10 mouse cellular contexts compared by ENCODE assay signal in the genomic region with DNA sequence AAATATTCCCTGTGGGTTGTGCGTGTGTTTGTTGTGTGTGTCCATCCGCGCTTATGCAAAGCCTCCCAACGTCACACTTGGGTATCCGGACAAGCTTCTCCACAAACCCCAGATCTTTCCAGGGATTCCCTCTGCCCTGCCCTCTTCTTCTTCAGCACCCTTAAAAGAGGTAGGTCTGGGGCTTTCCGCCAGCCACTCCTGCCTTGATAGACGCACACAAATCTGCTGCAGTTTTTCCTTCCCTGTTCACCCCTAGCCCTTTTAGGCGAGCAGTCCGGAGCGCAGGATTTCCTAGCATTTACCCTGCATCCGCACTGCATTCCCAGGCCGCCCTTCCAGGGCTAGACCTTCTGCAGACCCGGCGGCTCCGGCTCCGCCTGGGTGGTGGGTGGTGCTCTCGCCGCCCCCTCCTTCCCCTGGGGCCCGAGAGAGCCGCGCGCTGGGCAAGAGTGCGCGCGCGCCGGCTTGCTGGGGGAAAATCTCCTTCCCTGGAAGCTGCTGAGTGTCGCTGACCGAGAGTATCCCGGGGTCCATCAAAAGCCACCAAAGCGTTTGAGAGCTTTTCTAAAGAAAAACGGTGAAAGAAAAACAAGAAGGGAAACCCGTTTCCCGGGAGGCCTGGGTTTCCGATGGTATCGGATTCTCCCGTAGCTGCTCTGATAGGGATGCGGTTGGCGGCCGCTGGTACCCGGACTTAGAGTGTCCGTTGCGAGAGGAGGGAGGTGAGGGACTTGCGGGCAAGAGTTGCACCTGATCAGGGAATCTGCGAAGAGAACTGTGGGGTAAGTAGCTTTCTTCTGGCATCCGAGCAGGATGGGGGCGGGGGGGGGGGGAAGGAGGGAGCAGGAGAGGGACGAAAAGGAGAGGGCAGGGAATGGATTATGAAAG. TPM values are rescaled to one million over a fixed set of nuclear protein-coding genes. Genes with fewer than 3 reads are reported as not detected.
DNase-seq lines count a peak whose midpoint lies in the region; ATAC-seq and TF ChIP-seq lines count a peak whose summit lies in the region.
"Had no signal": no experiment of that assay in that cellular context is flagged by ENCODE, and none has a peak within 500 bp of the region (broad histone marks: within the 10 kb centered on the region; RNA-seq: fewer than 3 reads in every experiment).

A gene (plus strand): TSS at position 88 of the 888 bp plus-strand sequence.

- peak within 1 kb of the TSS; percentile 98 for H3K4me2 ChIP-seq in hindbrain, embryonic 11.5 days (replicated peaks; ENCODE audit: low read depth, low read length)
- H3K4me2 ChIP-seq in limb, embryonic 14.5 days (replicated peaks; ENCODE audit: low read depth, low read length, severe bottlenecking), result peak within 1 kb of the TSS; percentile 58

- peak within 1 kb of the TSS; percentile 58 for H3K4me3 ChIP-seq in hindbrain, embryonic 11.5 days (ENCODE audit: low read depth, low read length)
- H3K4me3 ChIP-seq in limb, embryonic 14.5 days (replicated peaks; ENCODE audit: low read length), result peak within 1 kb of the TSS; percentile 38
- peak within 1 kb of the TSS; percentile 5; the same call in 1 of the 2 replicates for H3K4me3 ChIP-seq in small intestine, adult 2 months (ENCODE audit: low read depth, low read length)

- H3K9ac ChIP-seq in hindbrain, embryonic 11.5 days (ENCODE audit: low read depth, low read length), result peak within 1 kb of the TSS; percentile 39
- H3K9ac ChIP-seq in limb, embryonic 14.5 days (ENCODE audit: low read depth, low read length, severe bottlenecking), result no peak within 1 kb of the TSS

- 0 out of 2 replicates have a peak, but pooled peaks cover 6% of the 10 kb centered on the region for H3K4me1 ChIP-seq in hindbrain, embryonic 11.5 days (replicated peaks; ENCODE audit: control insufficient read depth, insufficient read depth, low read length)
- peaks cover 3% of the 10 kb centered on the region; the same call in 1 of the 2 replicates for H3K4me1 ChIP-seq in limb, embryonic 14.5 days (ENCODE audit: control insufficient read depth, insufficient read depth, low read length)
- H3K4me1 ChIP-seq in small intestine, adult 2 months (ENCODE audit: control insufficient read depth, insufficient read depth, insufficient read length, low read length), result no peaks in the 10 kb centered on the region

- peaks cover 32% of the 10 kb centered on the region for H3K27me3 ChIP-seq in hindbrain, embryonic 11.5 days (ENCODE audit: control insufficient read depth, insufficient read depth, low read length)
- peaks cover 63% of the 10 kb centered on the region for H3K27me3 ChIP-seq in limb, embryonic 14.5 days (ENCODE audit: control insufficient read depth, insufficient read depth, low read length)
- H3K27me3 ChIP-seq in small intestine, adult 2 months (ENCODE audit: control insufficient read depth, insufficient read depth, low read length), result peaks cover 23% of the 10 kb centered on the region

- TF ChIP-seq CTCF in small intestine, adult 2 months (IDR thresholded peaks at IDR 0.05; ENCODE audit: extremely low read depth, insufficient read length, insufficient replicate concordance, low read depth, low read length), result no peak

- TF ChIP-seq POLR2A in limb, embryonic 14.5 days (IDR thresholded peaks at IDR 0.05; ENCODE audit: borderline replicate concordance, extremely low read depth, insufficient read depth, insufficient read length), result no peak
- TF ChIP-seq POLR2A in small intestine, adult 2 months (IDR thresholded peaks at IDR 0.05; ENCODE audit: low read depth, low read length), result no peak

- no peak within 1 kb of the TSS for H3K27ac ChIP-seq in hindbrain, embryonic 11.5 days (ENCODE audit: low read depth, low read length)
- H3K27ac ChIP-seq in limb, embryonic 14.5 days (replicated peaks; ENCODE audit: low read depth, low read length), result no peak within 1 kb of the TSS
- H3K27ac ChIP-seq in small intestine, adult 2 months (ENCODE audit: insufficient read depth, low read depth, low read length), result no peak within 1 kb of the TSS

- H3K36me3 ChIP-seq in hindbrain, embryonic 11.5 days (ENCODE audit: control insufficient read depth, insufficient read depth, low read length), result no peaks in the 10 kb centered on the region
- H3K36me3 ChIP-seq in limb, embryonic 14.5 days (ENCODE audit: control insufficient read depth, insufficient read depth, low read length), result no peaks in the 10 kb centered on the region
- H3K36me3 ChIP-seq in small intestine, adult 2 months (ENCODE audit: control insufficient read depth, insufficient read depth, low read length), result no peaks in the 10 kb centered on the region

- under 1% methylated on average over 46 of the region's 48 CpGs for whole genome bisulfite sequencing in hindbrain, embryonic 11.5 days
- under 1% methylated on average over 46 of the region's 48 CpGs for WGBS in limb, embryonic 14.5 days
- 4% methylated on average over 48 of the region's 48 CpGs for WGBS in small intestine, adult 2 months

- ATAC-seq in hindbrain, embryonic 11.5 days (ENCODE audit: low FRiP score), result peak; percentile 74
- no peak for ATAC-seq in limb, embryonic 14.5 days (ENCODE audit: low FRiP score, low read depth)
- no peak for ATAC-seq in erythroid progenitor cell, adult 5-6 weeks (replicated peaks; ENCODE audit: low FRiP score, poor library complexity, severe bottlenecking)
- ATAC-seq: Patski had no signal

- DNase-seq in layer of hippocampus, adult 18-20 months (ENCODE audit: low spot score in 2 of 2), result peak; percentile 26 to 51
- no peak for DNase-seq in layer of hippocampus, adult 9-10 months (ENCODE audit: low spot score)
- peak; percentile 73 to 74 for DNase-seq in cerebellum, postnatal 36 days
- peak; percentile 69 for DNase-seq in hindbrain, embryonic 11.5 days (ENCODE audit: low spot score)
- no peak for DNase-seq in limb, embryonic 14.5 days (ENCODE audit: low spot score)
- no peak for DNase-seq in thymus, adult 18-20 months

- H3K9me3 ChIP-seq in hindbrain, embryonic 11.5 days (ENCODE audit: control insufficient read depth, low read length), result no peaks in the 10 kb centered on the region
- H3K9me3 ChIP-seq in limb, embryonic 14.5 days (ENCODE audit: control insufficient read depth, low read length), result no peaks in the 10 kb centered on the region

RNA-seq across cellular contexts. Expression of the gene that starts here (rescaled TPM):
- 10 to 100 TPM; 33.7 to 38.2 TPM for total RNA-seq in layer of hippocampus, adult 18-20 months (2021)
- 4.9 and 5.8 TPM in 2 replicates for polyA plus RNA-seq in hindbrain, embryonic 11.5 days (2014; fragmentation: Nextera tagmentation; extraction: Ambion mirVana)
- polyA plus RNA-seq in limb, embryonic 14.5 days (2012; rRNA removed), result 0.70 and 1.1 TPM in 2 replicates
- polyA plus RNA-seq in limb, embryonic 14.5 days (2014; fragmentation: Nextera tagmentation; extraction: Ambion mirVana), result 0.70 and 0.88 TPM in 2 replicates
- not detected in 2 replicates for polyA plus RNA-seq in small intestine, adult 2 months (2012; rRNA removed)
- total RNA-seq in erythroid progenitor cell, adult 5-6 weeks (2015; ENCODE audit: low replicate concordance), result not detected in 2 replicates
- not detected in 2 replicates for total RNA-seq in erythroid progenitor cell, adult 5-6 weeks (2017; ENCODE audit: low replicate concordance)
- polyA plus RNA-seq: large intestine, adult 2 months; Patski had no signal

Comparison
In these comparisons a context has a peak if more than half of its experiments do, and no peak if none do; other contexts are left out.
1. RNA of the gene that starts here (total RNA-seq): 33.7 to 38.2 TPM in layer of hippocampus, adult 18-20 months; not detected in erythroid progenitor cell, adult 5-6 weeks; every median in the first group is over 10 times any median in the second.
2. DNase-seq: peak in layer of hippocampus, adult 18-20 months (2 of 2), cerebellum, postnatal 36 days (2 of 2) and hindbrain, embryonic 11.5 days (single experiment); none in layer of hippocampus, adult 9-10 months (single experiment), limb, embryonic 14.5 days (single experiment) and thymus, adult 18-20 months (0 of 2).
3. H3K4me3 ChIP-seq: peak in every context shown above with its lines; median percentile 58 in hindbrain, embryonic 11.5 days; 38 in limb, embryonic 14.5 days; 5 in small intestine, adult 2 months.